Mouse (Mus musculus): ENCODE measurements at regions not wholly inside any gene's neighbourhood (a gene's known extent, or its start where the extent isn't known, plus 50 kb on each side); places are given as distances from the start of the nearest gene placed in this dataset.

- no peak for TF ChIP-seq EP300 (IDR thresholded peaks at IDR 0.05; ENCODE audit: low read depth in 1 of 2, low read length in 2 of 2)
- no peak for TF ChIP-seq ZNF384 (IDR thresholded peaks at IDR 0.05; ENCODE audit: low read depth, low read length)
- TF ChIP-seq CHD1 (IDR thresholded peaks at IDR 0.05; ENCODE audit: low read depth, low read length), result no peak
- no peak for TF ChIP-seq USF2 (IDR thresholded peaks at IDR 0.05; ENCODE audit: borderline replicate concordance in 1 of 2, insufficient read depth in 1 of 2, low read depth in 1 of 2, low read length in 2 of 2)
- no peak overlapping the region for H3K9ac ChIP-seq (ENCODE audit: control insufficient read depth, low read depth, low read length, poor library complexity, severe bottlenecking)
- no peaks in the 10 kb centered on the region for H3K36me3 ChIP-seq (ENCODE audit: control insufficient read depth in 1 of 2, insufficient read depth in 2 of 2, low read length in 2 of 2)
- H3K9me3 ChIP-seq (replicated peaks; ENCODE audit: insufficient read depth, low read length), result no peaks in the 10 kb centered on the region
- H3K27ac ChIP-seq (ENCODE audit: control insufficient read depth, low read depth, low read length), result no peak overlapping the region
- no peak overlapping the region for H3K4me3 ChIP-seq (ENCODE audit: control insufficient read depth in 1 of 2, insufficient read depth in 1 of 2, low read depth in 2 of 2, low read length in 2 of 2)
- H3K79me2 ChIP-seq (ENCODE audit: control insufficient read depth, insufficient read depth, low read length, poor library complexity), result no peaks in the 10 kb centered on the region
- H3K4me1 ChIP-seq (ENCODE audit: control insufficient read depth in 1 of 2, insufficient read depth in 2 of 2, low read length in 2 of 2), result no peaks in the 10 kb centered on the region
- no peaks in the 10 kb centered on the region for H3K27me3 ChIP-seq (ENCODE audit: control insufficient read depth in 1 of 2, insufficient read depth in 2 of 2, low read length in 2 of 2)
- DNase-seq (ENCODE audit: low read depth, low spot score), result no peak
Observed at GRCm38 (mm10) chr14:76324246-76324645, 90.5 kb upstream of the Tsc22d1 start.

GRCm38 (mm10) chr14:76329983-76330382 is 84.8 kb upstream of the Tsc22d1 start:
- Histone ChIP-seq H3K79me2 (ENCODE audit: control insufficient read depth, insufficient read depth, low read length, poor library complexity) (no peaks in the 10 kb centered on the region), H3K9me3 (replicated peaks; ENCODE audit: insufficient read depth, low read length) (no peaks in the 10 kb centered on the region), H3K4me3 (ENCODE audit: control insufficient read depth in 1 of 2, insufficient read depth in 1 of 2, low read depth in 2 of 2, low read length in 2 of 2) (no peak overlapping the region), H3K36me3 (ENCODE audit: control insufficient read depth in 1 of 2, insufficient read depth in 2 of 2, low read length in 2 of 2) (no peaks in the 10 kb centered on the region), H3K9ac (ENCODE audit: control insufficient read depth, low read depth, low read length, poor library complexity, severe bottlenecking) (no peak overlapping the region), H3K4me1 (ENCODE audit: control insufficient read depth in 1 of 2, insufficient read depth in 2 of 2, low read length in 2 of 2) (no peaks in the 10 kb centered on the region), H3K27me3 (ENCODE audit: control insufficient read depth in 1 of 2, insufficient read depth in 2 of 2, low read length in 2 of 2) (no peaks in the 10 kb centered on the region), H3K27ac (ENCODE audit: control insufficient read depth, low read depth, low read length) (no peak overlapping the region)
- DNase-seq (ENCODE audit: low read depth, low spot score), result no peak
- TF ChIP-seq BHLHE40 (IDR thresholded peaks at IDR 0.05; ENCODE audit: borderline replicate concordance, low read depth, low read length) (no peak), EP300 (IDR thresholded peaks at IDR 0.05; ENCODE audit: low read depth in 1 of 2, low read length in 2 of 2) (no peak), ZMIZ1 (IDR thresholded peaks at IDR 0.05; ENCODE audit: low read depth, low read length) (no peak), ETS1 (IDR thresholded peaks at IDR 0.05; ENCODE audit: low read depth, low read length) (no peak), JUND (IDR thresholded peaks at IDR 0.05; ENCODE audit: low read depth, low read length) (no peak), RCOR1 (IDR thresholded peaks at IDR 0.05; ENCODE audit: low read depth, low read length) (no peak), SIN3A (IDR thresholded peaks at IDR 0.05; ENCODE audit: low read length) (no peak), E2F4 (IDR thresholded peaks at IDR 0.05; ENCODE audit: borderline replicate concordance, low read depth, low read length) (no peak), GATA1 (IDR thresholded peaks at IDR 0.05; ENCODE audit: low read depth, low read length) (no peak), USF1 (IDR thresholded peaks at IDR 0.05; ENCODE audit: low read depth, low read length) (no peak), ELF1 (IDR thresholded peaks at IDR 0.05; ENCODE audit: low read depth, low read length) (no peak), MAZ (IDR thresholded peaks at IDR 0.05; ENCODE audit: low read depth, low read length) (no peak), ZNF384 (IDR thresholded peaks at IDR 0.05; ENCODE audit: low read depth, low read length) (no peak), NELFE (IDR thresholded peaks at IDR 0.05; ENCODE audit: low read depth, low read length) (no peak), CHD2 (IDR thresholded peaks at IDR 0.05; ENCODE audit: low read length) (no peak)
